Comparison of ENCODE assay signal across 21 mouse cellular contexts in the genomic region with DNA sequence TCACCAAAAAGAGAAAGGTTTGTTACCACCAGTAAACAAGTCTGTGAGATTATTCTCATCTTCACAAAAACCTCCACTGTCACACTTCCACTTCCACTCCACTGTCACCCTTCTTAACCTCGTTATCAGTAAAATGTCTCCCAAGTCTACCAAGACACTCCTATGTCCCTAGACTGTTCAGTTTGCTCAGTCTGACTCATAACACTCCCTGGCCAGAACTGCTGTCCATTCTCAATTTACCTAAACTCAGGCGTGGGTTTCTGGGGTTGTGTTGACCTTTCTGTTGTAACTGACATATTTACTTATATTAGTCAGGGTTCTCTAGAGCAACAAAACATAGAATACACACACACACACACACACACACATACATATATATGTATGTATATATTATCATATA.
DNase-seq lines count a peak whose midpoint lies in the region; ATAC-seq lines count a peak whose summit lies in the region.
"Had no signal": no experiment of that assay in that cellular context is flagged by ENCODE, and none has a peak within 500 bp of the region (broad histone marks: within the 10 kb centered on the region; RNA-seq: fewer than 3 reads in every experiment).

No protein-coding gene starts in this region.

- no peak overlapping the region for H3K4me3 ChIP-seq in stomach, embryonic 16.5 days (replicated peaks; ENCODE audit: low read length)
- H3K4me3 ChIP-seq: embryonic facial prominence, embryonic 10.5 days; embryonic facial prominence, embryonic 12.5 days; forebrain, embryonic 13.5 days; forebrain, embryonic 15.5 days had no signal

- H3K4me2 ChIP-seq in stomach, embryonic 16.5 days (ENCODE audit: low read depth, low read length): no peak overlapping the region
- H3K4me2 ChIP-seq: embryonic facial prominence, embryonic 12.5 days; forebrain, embryonic 13.5 days; forebrain, embryonic 15.5 days had no signal

- 0 out of 2 replicates have a peak, but pooled peaks cover 3% of the 10 kb centered on the region for H3K4me1 ChIP-seq in stomach, embryonic 16.5 days (ENCODE audit: control insufficient read depth, insufficient read depth, low read length)

- peak; percentile 3 to 8 for DNase-seq in urinary bladder, postnatal 36 days (ENCODE audit: low spot score in 2 of 2)
- DNase-seq in urinary bladder, postnatal 4 days (ENCODE audit: low spot score in 2 of 2): no peak
- peak; percentile 43 for DNase-seq in 416B (ENCODE audit: low read depth)
- DNase-seq in cerebellum, adult 9-11 months: no peak
- no peak for DNase-seq in gastrocnemius, postnatal 10 days
- DNase-seq: adrenal gland, adult 2 months; adrenal gland, postnatal 10 days; adrenal gland, postnatal 25 days; cerebellum, adult 11 months; cerebellum, adult 18-20 months; cerebellum, adult 8-10 months; cerebellum, postnatal 10 days; cerebellum, postnatal 25 days; forebrain, postnatal 0 days had no signal

- ATAC-seq in stomach, embryonic 16.5 days (ENCODE audit: insufficient read depth, low FRiP score): peak; percentile 57; the same call in 1 of the 2 replicates
- ATAC-seq in activated CD4-positive, CD25-positive, alpha-beta regulatory T cell, adult 4 months: no peak
- ATAC-seq: forebrain, embryonic 13.5 days; forebrain, embryonic 15.5 days; forebrain, postnatal 0 days; Patski had no signal

- H3K9me3 ChIP-seq in stomach, embryonic 16.5 days (replicated peaks; ENCODE audit: control insufficient read depth, low read length): no peaks in the 10 kb centered on the region
- H3K9me3 ChIP-seq: embryonic facial prominence, embryonic 10.5 days; embryonic facial prominence, embryonic 12.5 days; forebrain, embryonic 13.5 days; forebrain, embryonic 15.5 days had no signal

- H3K36me3 ChIP-seq in stomach, embryonic 16.5 days (ENCODE audit: control insufficient read depth, insufficient read depth, low read length): no peaks in the 10 kb centered on the region
- H3K36me3 ChIP-seq: embryonic facial prominence, embryonic 10.5 days; embryonic facial prominence, embryonic 12.5 days; forebrain, embryonic 15.5 days had no signal

- no peak overlapping the region for H3K9ac ChIP-seq in stomach, embryonic 16.5 days (ENCODE audit: low read length)
- H3K9ac ChIP-seq: embryonic facial prominence, embryonic 12.5 days; forebrain, embryonic 13.5 days; forebrain, embryonic 15.5 days; forebrain, postnatal 0 days had no signal

- WGBS in stomach, embryonic 16.5 days: 58% methylated on average over 2 of the region's 2 CpGs

- H3K27me3 ChIP-seq in stomach, embryonic 16.5 days (ENCODE audit: control insufficient read depth, insufficient read depth, low read length): no peaks in the 10 kb centered on the region; the same call in 1 of the 2 replicates
- H3K27me3 ChIP-seq: forebrain, embryonic 13.5 days; forebrain, embryonic 15.5 days; Patski had no signal

- no peak overlapping the region for H3K27ac ChIP-seq in stomach, embryonic 16.5 days (ENCODE audit: low read length)
- H3K27ac ChIP-seq: embryonic facial prominence, embryonic 10.5 days; embryonic facial prominence, embryonic 12.5 days; forebrain, embryonic 13.5 days; forebrain, embryonic 15.5 days had no signal

Comparison
In these comparisons a context has a peak if more than half of its experiments do, and no peak if none do; other contexts are left out.
1. DNase-seq: peak in urinary bladder, postnatal 36 days (2 of 2) and 416B (single experiment); none in urinary bladder, postnatal 4 days (0 of 2), cerebellum, adult 9-11 months (single experiment) and gastrocnemius, postnatal 10 days (single experiment).